Mouse (Mus musculus) intestine, embryonic 14.5 days (tissue): ENCODE results near the gene Rbbp4. TPM values are rescaled to one million over a fixed set of nuclear protein-coding genes. Genes with fewer than 3 reads are reported as not detected.

Source experiments
- ATAC-seq: fragments of 200-750 bp; cut with Nextera tagmentation; replicated peaks from 2 replicates; pipeline ENCODE4 v1.8.0; 2017; ENCODE audit warnings: low read depth, moderate number of reproducible peaks, moderate TSS enrichment, moderate library complexity; ENCODE audit not compliant: low FRiP score, low TSS enrichment
- DNase-seq: peaks from one replicate; pipeline ENCODE4 v3.0.0-alpha.2; 2018; ENCODE audit warnings: low spot score
- H3K27ac ChIP-seq: fragments of 300-500 bp; sonication (generic); 2 replicates; pipeline ENCODE4 v1.5.1; 2014; ENCODE audit warnings: low read depth, mild to moderate bottlenecking, control low read depth
- H3K27me3 ChIP-seq: fragments of 300-500 bp; sonication (generic); replicated peaks from 2 replicates; pipeline ENCODE4 v1.6.1; 2014; ENCODE audit warnings: low read length, control low read depth; ENCODE audit not compliant: control insufficient read depth, insufficient read depth
- H3K36me3 ChIP-seq: fragments of 300-500 bp; sonication (generic); 2 replicates; pipeline ENCODE4 v1.6.1; 2014; ENCODE audit warnings: low read length, control low read depth; ENCODE audit not compliant: control insufficient read depth, insufficient read depth
- H3K4me1 ChIP-seq: fragments of 300-500 bp; sonication (generic); replicated peaks from 2 replicates; pipeline ENCODE4 v1.6.1; 2014; ENCODE audit warnings: low read length, control low read depth, mixed read lengths; ENCODE audit not compliant: control insufficient read depth, insufficient read depth
- H3K4me2 ChIP-seq: fragments of 300-500 bp; sonication (generic); 2 replicates; pipeline ENCODE4 v1.6.1; 2014; ENCODE audit warnings: low read length
- H3K4me3 ChIP-seq: fragments of 300-500 bp; sonication (generic); 2 replicates; pipeline ENCODE4 v1.5.1; 2014; ENCODE audit warnings: low read depth, low read length, control low read depth, mixed read lengths
- H3K9ac ChIP-seq: fragments of 300-500 bp; sonication (generic); 2 replicates; pipeline ENCODE4 v1.6.1; 2014; ENCODE audit warnings: mild to moderate bottlenecking, low read length
- H3K9me3 ChIP-seq: fragments of 300-500 bp; sonication (generic); 2 replicates; pipeline ENCODE4 v1.6.1; 2016; ENCODE audit warnings: low read length, control low read depth; ENCODE audit not compliant: control insufficient read depth
- WGBS: fragments of 180-500 bp; shearing (Covaris S2); extraction: QIAGEN DNeasy Blood & Tissue Kit; methylation state at CpG from one replicate; pipeline ENCODE4 v1.1.7; 2014; 5-methylcytosine and 5-hydroxymethylcytosine counted together
- polyA plus RNA-seq: library from polyadenylated mRNA; unstranded; fragments of >200 nt; fragmentation: Nextera tagmentation; extraction: Ambion mirVana; gene quantifications from 2 replicates; pipeline ENCODE4 v1.2.1, GENCODE M21; 2014

Gene Rbbp4
- polyA plus RNA-seq, result 333 and 352 TPM in 2 replicates

GRCm38 (mm10) chr4:129335216-129336074 is at the start of gene Rbbp4, which contains the start of gene Zbtb8os:
TSS of gene Rbbp4 (minus strand) at chr4:129335370.
TSS of gene Zbtb8os (plus strand) at chr4:129335695.
- peak; percentile 98 for ATAC-seq
- peaks cover 24% of the 10 kb centered on the region for H3K4me1 ChIP-seq
- peak within 1 kb of the TSS; percentile 95 for H3K4me3 ChIP-seq
- H3K9ac ChIP-seq, result peak within 1 kb of the TSS; percentile 98
- DNase-seq, result peak; percentile 97
- H3K9me3 ChIP-seq, result no peaks in the 10 kb centered on the region
- H3K27ac ChIP-seq, result peak within 1 kb of the TSS; percentile 98
- peaks cover 25% of the 10 kb centered on the region for H3K36me3 ChIP-seq
- no peaks in the 10 kb centered on the region for H3K27me3 ChIP-seq
- WGBS, result under 1% methylated on average over 68 of the region's 73 CpGs
- H3K4me2 ChIP-seq, result peak within 1 kb of the TSS; percentile 91

- no peaks in the 10 kb centered on the region for H3K9me3 ChIP-seq
- no peak for DNase-seq
- H3K9ac ChIP-seq, result no peak overlapping the region
- 10% methylated on average over 6 of the region's 6 CpGs for WGBS
- H3K27ac ChIP-seq, result peak overlapping the region; percentile 62; the same call in 1 of the 2 replicates
- 0 out of 2 replicates have a peak overlapping the region, but pooled peaks have one; percentile 14 for H3K4me2 ChIP-seq
- no peaks in the 10 kb centered on the region for H3K27me3 ChIP-seq
- no peak overlapping the region for H3K4me3 ChIP-seq
- H3K4me1 ChIP-seq, result peaks cover 6% of the 10 kb centered on the region
- no peaks in the 10 kb centered on the region for H3K36me3 ChIP-seq
- ATAC-seq, result no peak
Measured at GRCm38 (mm10) chr4:129384440-129384839, 49.3 kb upstream of the Rbbp4 start.

- no peaks in the 10 kb centered on the region for H3K36me3 ChIP-seq
- DNase-seq (no peak), ATAC-seq (no peak)
- H3K4me1 ChIP-seq, result peaks cover 6% of the 10 kb centered on the region
- H3K27me3 ChIP-seq, result 0 out of 2 replicates have a peak, but pooled peaks cover 5% of the 10 kb centered on the region
- WGBS, result 95% methylated on average over 3 of the region's 3 CpGs
- H3K27ac ChIP-seq, result no peak overlapping the region
- H3K9ac ChIP-seq, result no peak overlapping the region
- no peaks in the 10 kb centered on the region for H3K9me3 ChIP-seq
- H3K4me3 ChIP-seq, result no peak overlapping the region
- H3K4me2 ChIP-seq, result no peak overlapping the region
Measured at GRCm38 (mm10) chr4:129383586-129383985, 48.4 kb upstream of the Rbbp4 start.

DNA sequence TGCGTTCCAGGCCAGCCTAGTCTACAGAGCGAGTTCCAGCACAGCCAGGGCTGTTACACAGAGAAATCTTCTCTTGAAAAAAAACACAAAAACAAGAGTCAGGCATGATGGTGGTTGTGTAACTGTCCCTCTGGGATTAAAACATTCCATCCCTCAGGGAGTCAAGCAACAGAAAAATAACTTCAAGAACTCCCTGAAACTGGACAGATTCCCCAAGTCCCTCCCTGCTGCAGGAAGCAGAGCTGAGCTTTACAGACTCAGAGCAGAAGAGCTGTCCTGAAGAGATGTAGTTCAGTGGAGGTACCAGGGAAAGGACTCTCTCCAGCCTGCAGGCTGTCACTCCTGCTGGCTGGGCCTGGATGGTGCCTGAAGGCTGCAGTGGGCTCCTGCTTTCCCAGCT is 47.3 kb upstream of the Rbbp4 start:
- Histone ChIP-seq H3K27me3 (0 out of 2 replicates have a peak, but pooled peaks cover 5% of the 10 kb centered on the region), H3K4me3 (no peak overlapping the region), H3K36me3 (no peaks in the 10 kb centered on the region), H3K27ac (no peak overlapping the region), H3K4me1 (peaks cover 9% of the 10 kb centered on the region), H3K9ac (no peak overlapping the region), H3K4me2 (no peak overlapping the region), H3K9me3 (no peaks in the 10 kb centered on the region)
- DNase-seq (no peak), ATAC-seq (no peak)
- WGBS, result 92% methylated on average over 2 of the region's 2 CpGs

DNA sequence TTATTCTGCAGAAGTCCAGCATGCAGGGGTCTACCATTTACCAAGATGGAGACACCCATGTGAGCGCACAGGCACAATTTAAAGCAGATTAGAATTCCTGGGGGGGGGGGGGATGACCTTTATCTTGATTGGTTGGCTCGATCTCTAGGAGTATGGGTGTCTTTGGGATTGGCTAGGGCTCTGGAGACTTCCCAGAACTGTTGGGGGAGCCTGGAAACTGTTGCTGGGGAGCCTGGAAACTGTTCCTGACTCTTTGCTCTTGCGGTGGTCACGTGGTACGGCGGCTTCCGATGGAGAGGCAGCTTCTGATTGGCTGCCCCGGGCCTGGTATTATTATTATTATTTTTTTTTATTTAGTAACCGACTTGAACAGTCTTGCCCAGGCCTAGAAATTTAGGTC is 46.9 kb upstream of the Rbbp4 start:
- Histone ChIP-seq H3K9ac (no peak overlapping the region), H3K27ac (no peak overlapping the region), H3K9me3 (no peaks in the 10 kb centered on the region), H3K4me1 (peaks cover 9% of the 10 kb centered on the region), H3K4me2 (no peak overlapping the region), H3K4me3 (no peak overlapping the region), H3K36me3 (no peaks in the 10 kb centered on the region), H3K27me3 (0 out of 2 replicates have a peak, but pooled peaks cover 5% of the 10 kb centered on the region)
- WGBS, result 92% methylated on average over 9 of the region's 9 CpGs
- no peak for ATAC-seq
- DNase-seq, result no peak

GRCm38 (mm10) chr4:129381148-129381547 is 46.0 kb upstream of the Rbbp4 start:
- H3K4me2 ChIP-seq, result no peak overlapping the region
- H3K9me3 ChIP-seq, result no peaks in the 10 kb centered on the region
- no peak overlapping the region for H3K9ac ChIP-seq
- 73% methylated on average over 8 of the region's 8 CpGs for WGBS
- no peak overlapping the region for H3K27ac ChIP-seq
- ATAC-seq, result no peak
- no peak for DNase-seq
- peaks cover 9% of the 10 kb centered on the region for H3K4me1 ChIP-seq
- H3K36me3 ChIP-seq, result no peaks in the 10 kb centered on the region
- 0 out of 2 replicates have a peak, but pooled peaks cover 9% of the 10 kb centered on the region for H3K27me3 ChIP-seq
- no peak overlapping the region for H3K4me3 ChIP-seq

- no peak overlapping the region for H3K4me3 ChIP-seq
- H3K9me3 ChIP-seq, result no peaks in the 10 kb centered on the region
- no peak overlapping the region for H3K27ac ChIP-seq
- H3K9ac ChIP-seq, result no peak overlapping the region
- H3K27me3 ChIP-seq, result 0 out of 2 replicates have a peak, but pooled peaks cover 9% of the 10 kb centered on the region
- no peak overlapping the region for H3K4me2 ChIP-seq
- H3K36me3 ChIP-seq, result no peaks in the 10 kb centered on the region
- 84% methylated on average over 3 of the region's 3 CpGs for WGBS
- H3K4me1 ChIP-seq, result peaks cover 9% of the 10 kb centered on the region
- ATAC-seq, result no peak
- no peak for DNase-seq
Measured at GRCm38 (mm10) chr4:129379805-129380204, 44.6 kb upstream of the Rbbp4 start.

GRCm38 (mm10) chr4:129377601-129378390 is 42.6 kb upstream of the Rbbp4 start, which contains the start of gene Zbtb8a:
TSS of gene Zbtb8a (minus strand) at chr4:129378116.
- ATAC-seq, result peak; percentile 56
- 2% methylated on average over 65 of the region's 65 CpGs for WGBS
- Histone ChIP-seq H3K27ac (peak within 1 kb of the TSS; percentile 74), H3K4me2 (peak within 1 kb of the TSS; percentile 85), H3K9me3 (no peaks in the 10 kb centered on the region), H3K27me3 (0 out of 2 replicates have a peak, but pooled peaks cover 9% of the 10 kb centered on the region), H3K36me3 (no peaks in the 10 kb centered on the region), H3K9ac (peak within 1 kb of the TSS; percentile 91), H3K4me1 (peaks cover 9% of the 10 kb centered on the region), H3K4me3 (peak within 1 kb of the TSS; percentile 57)
- DNase-seq, result peak; percentile 84
